Mouse (Mus musculus): ENCODE results near the gene Rae1. TPM values are rescaled to one million over a fixed set of nuclear protein-coding genes. Genes with fewer than 3 reads are reported as not detected.

Gene Rae1
- polyA plus RNA-seq, 1 experiment from 2014 or later: 106 TPM

DNA sequence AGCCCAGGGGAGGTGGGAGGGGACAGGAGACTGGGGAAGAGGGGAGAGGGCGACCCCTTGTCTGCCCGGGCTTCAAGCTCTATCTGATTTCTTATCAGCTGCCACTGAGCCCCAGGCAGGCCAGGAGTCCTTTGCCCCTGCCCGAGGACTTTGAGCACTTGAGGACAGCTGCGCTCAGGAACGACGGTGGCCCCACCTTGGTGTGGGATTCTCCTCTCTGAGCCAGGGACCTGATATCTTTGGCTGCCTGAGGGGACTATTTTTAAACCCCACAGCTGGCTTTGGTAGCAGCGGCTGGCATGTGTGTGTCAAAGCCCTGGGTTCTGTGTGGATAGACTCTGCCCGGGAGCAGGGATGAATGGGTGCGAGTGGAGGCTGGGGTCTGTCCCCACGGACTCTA is 57.7 kb downstream of the Rae1 start:
- ATAC-seq: no peak
- no peak overlapping the region for H3K27ac ChIP-seq (ENCODE audit: low read depth, low read length)
- no peaks in the 10 kb centered on the region for H3K4me1 ChIP-seq (ENCODE audit: control insufficient read depth, insufficient read depth, low read depth, low read length)
- no peak overlapping the region for H3K9ac ChIP-seq (ENCODE audit: low read depth, low read length)
- H3K4me3 ChIP-seq (ENCODE audit: low read length): no peak overlapping the region
- whole genome bisulfite sequencing: 67% methylated on average over 10 of the region's 10 CpGs
- no peaks in the 10 kb centered on the region for H3K27me3 ChIP-seq (replicated peaks; ENCODE audit: control insufficient read depth, insufficient read depth, low read length)
- H3K9me3 ChIP-seq (ENCODE audit: control insufficient read depth, low read length): no peaks in the 10 kb centered on the region
- no peak overlapping the region for H3K4me2 ChIP-seq (ENCODE audit: low read length)
- no peaks in the 10 kb centered on the region for H3K36me3 ChIP-seq (ENCODE audit: control insufficient read depth, insufficient read depth, low read length)

DNA sequence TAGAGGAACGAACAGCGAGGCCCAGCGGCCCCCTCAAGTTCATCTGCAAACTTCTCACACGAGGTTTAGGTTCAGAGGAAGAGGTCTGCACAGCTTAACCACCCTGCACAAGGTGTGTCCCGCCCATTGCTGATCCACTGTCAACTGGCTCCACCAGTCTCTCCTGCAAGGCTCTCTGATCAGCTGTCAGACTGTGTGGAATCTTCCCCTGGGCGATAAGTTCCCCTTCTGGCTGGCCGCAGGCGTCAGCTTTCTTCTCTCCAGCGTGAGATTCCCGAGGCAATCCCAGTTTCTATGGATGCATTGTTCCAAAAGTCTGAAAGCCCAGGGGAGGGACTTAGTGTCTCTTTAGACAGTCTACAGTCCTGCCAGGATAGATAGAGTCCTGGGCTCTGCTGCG is 58.3 kb downstream of the Rae1 start:
- no peak overlapping the region for H3K4me2 ChIP-seq (ENCODE audit: low read length)
- no peaks in the 10 kb centered on the region for H3K36me3 ChIP-seq (ENCODE audit: control insufficient read depth, insufficient read depth, low read length)
- no peak for ATAC-seq
- H3K27me3 ChIP-seq (replicated peaks; ENCODE audit: control insufficient read depth, insufficient read depth, low read length): no peaks in the 10 kb centered on the region
- H3K4me3 ChIP-seq (ENCODE audit: low read length): no peak overlapping the region
- H3K9me3 ChIP-seq (ENCODE audit: control insufficient read depth, low read length): no peaks in the 10 kb centered on the region
- no peak overlapping the region for H3K27ac ChIP-seq (ENCODE audit: low read depth, low read length)
- no peaks in the 10 kb centered on the region for H3K4me1 ChIP-seq (ENCODE audit: control insufficient read depth, insufficient read depth, low read depth, low read length)
- H3K9ac ChIP-seq (ENCODE audit: low read depth, low read length): no peak overlapping the region
- WGBS: 48% methylated on average over 11 of the region's 11 CpGs

DNA sequence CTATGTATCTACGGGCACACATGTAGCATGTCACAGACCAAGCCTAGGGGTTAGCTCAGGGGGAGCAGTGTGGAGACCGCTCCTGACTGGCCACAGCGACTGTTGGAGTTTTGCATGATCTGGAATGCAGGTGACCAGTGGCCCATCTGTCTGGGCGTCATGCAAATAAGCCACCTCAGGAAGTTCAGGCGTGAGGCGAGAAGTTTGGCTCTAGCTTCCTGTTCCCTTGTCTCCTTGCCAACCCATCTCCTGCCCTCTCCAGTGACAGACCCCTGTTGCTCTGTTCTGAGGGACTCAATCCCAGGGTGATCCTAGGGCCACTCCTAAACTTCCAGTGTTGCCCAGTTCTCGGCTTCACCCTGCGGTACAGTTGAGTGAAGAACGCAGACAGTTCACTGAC is 60.5 kb downstream of the Rae1 start:
- Histone ChIP-seq H3K27me3 (replicated peaks; ENCODE audit: control insufficient read depth, insufficient read depth, low read length) (no peaks in the 10 kb centered on the region), H3K36me3 (ENCODE audit: control insufficient read depth, insufficient read depth, low read length) (no peaks in the 10 kb centered on the region), H3K4me1 (ENCODE audit: control insufficient read depth, insufficient read depth, low read depth, low read length) (no peaks in the 10 kb centered on the region), H3K4me2 (ENCODE audit: low read length) (no peak overlapping the region), H3K9me3 (ENCODE audit: control insufficient read depth, low read length) (no peaks in the 10 kb centered on the region), H3K27ac (ENCODE audit: low read depth, low read length) (no peak overlapping the region), H3K9ac (ENCODE audit: low read depth, low read length) (no peak overlapping the region), H3K4me3 (ENCODE audit: low read length) (no peak overlapping the region)
- ATAC-seq: no peak
- WGBS: 88% methylated on average over 9 of the region's 9 CpGs

DNA sequence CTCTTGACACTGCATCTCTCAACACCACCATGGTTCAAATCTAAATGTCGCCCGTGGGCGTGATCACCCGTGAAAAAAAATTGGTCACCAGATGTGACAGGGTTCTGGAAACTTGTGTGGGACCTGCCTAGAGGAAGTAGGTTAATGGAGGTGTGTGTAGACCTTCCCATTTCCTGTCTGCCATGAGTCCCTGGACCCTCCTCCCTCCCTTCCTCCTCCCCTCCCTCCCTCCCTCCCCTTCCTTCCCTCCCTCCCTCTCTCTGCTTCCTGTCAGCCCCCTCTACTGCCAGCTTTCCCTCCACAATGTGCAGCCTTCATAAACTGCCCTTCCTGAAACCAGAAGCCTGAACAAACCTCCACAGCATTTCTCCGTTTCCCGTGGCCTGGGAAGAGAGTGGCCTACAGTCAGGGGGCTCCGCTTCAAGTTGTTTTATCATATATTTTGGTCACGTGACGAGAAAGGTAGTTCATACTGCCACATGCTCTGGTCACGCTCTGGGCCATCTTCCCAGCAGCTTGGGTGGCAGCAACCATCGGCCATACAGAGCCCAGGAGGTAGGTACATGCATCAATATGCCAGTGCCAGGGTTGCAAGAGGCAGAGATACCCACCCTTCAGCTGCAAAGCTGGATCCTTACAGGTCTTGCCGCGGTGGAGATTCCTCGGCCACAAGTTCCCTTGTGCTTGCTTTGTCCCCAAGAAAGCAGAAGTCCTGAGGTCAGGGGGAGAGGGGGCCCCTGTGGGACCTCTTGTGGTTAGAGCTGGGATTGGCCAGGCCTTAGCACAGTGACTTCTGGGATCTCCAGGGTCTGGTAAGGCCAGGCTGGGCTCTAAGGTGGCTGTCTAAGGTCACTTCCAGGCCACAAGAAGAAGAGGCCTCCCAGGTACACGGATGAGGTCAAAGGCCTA is 61.8 kb downstream of the Rae1 start:
- Histone ChIP-seq H3K9ac (ENCODE audit: low read depth, low read length) (no peak overlapping the region), H3K27ac (ENCODE audit: low read depth, low read length) (no peak overlapping the region), H3K27me3 (replicated peaks; ENCODE audit: control insufficient read depth, insufficient read depth, low read length) (no peaks in the 10 kb centered on the region), H3K36me3 (ENCODE audit: control insufficient read depth, insufficient read depth, low read length) (no peaks in the 10 kb centered on the region), H3K4me2 (ENCODE audit: low read length) (no peak overlapping the region), H3K4me1 (ENCODE audit: control insufficient read depth, insufficient read depth, low read depth, low read length) (no peaks in the 10 kb centered on the region), H3K4me3 (ENCODE audit: low read length) (no peak overlapping the region), H3K9me3 (ENCODE audit: control insufficient read depth, low read length) (no peaks in the 10 kb centered on the region)
- 81% methylated on average over 15 of the region's 15 CpGs for WGBS
- ATAC-seq: no peak

DNA sequence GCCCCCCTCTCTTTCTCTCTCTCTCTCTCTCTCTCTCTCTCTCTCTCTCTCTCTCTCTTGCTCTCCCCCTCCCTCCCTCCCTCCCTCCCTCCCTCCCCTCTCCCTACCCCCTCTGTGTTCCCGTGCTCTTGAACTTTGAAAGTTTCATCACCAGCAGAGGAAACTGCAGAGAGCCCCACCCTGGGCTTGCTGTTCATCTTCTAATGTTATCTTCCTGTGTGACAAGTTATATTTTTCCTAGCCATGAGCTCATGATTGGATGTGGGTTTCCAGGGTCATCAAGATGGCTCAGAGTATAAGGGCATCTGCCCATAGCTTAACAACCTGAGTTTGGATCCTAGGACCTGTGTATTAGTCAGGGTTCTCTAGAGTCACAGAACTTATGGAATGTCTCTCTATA is 63.3 kb downstream of the Rae1 start:
- H3K9ac ChIP-seq (ENCODE audit: low read depth, low read length): no peak overlapping the region
- 47% methylated on average over 1 of the region's 1 CpGs for WGBS
- no peaks in the 10 kb centered on the region for H3K27me3 ChIP-seq (replicated peaks; ENCODE audit: control insufficient read depth, insufficient read depth, low read length)
- no peak overlapping the region for H3K4me2 ChIP-seq (ENCODE audit: low read length)
- H3K4me3 ChIP-seq (ENCODE audit: low read length): no peak overlapping the region
- H3K27ac ChIP-seq (ENCODE audit: low read depth, low read length): no peak overlapping the region
- ATAC-seq: no peak
- H3K36me3 ChIP-seq (ENCODE audit: control insufficient read depth, insufficient read depth, low read length): no peaks in the 10 kb centered on the region
- no peaks in the 10 kb centered on the region for H3K9me3 ChIP-seq (ENCODE audit: control insufficient read depth, low read length)
- H3K4me1 ChIP-seq (ENCODE audit: control insufficient read depth, insufficient read depth, low read depth, low read length): no peaks in the 10 kb centered on the region

DNA sequence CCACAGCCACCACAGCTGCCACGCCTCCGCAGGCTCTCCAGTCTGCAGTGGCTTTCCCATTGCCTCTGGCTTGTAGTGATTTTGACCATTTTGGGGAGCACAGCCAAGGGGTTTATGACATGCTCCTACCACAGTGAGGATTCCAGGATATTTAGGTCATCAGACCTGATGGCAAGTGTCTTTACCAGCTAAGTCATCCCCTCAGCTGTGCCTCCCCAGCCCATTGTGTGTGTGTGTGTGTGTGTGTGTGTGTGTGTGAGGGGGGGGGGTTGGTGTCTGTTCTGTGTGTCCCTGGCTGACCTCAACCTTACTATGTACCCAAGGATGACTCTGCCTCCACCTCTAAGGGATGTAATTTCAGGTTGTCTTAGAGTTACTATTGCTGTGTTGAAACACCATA is 64.9 kb downstream of the Rae1 start:
- H3K27ac ChIP-seq (ENCODE audit: low read depth, low read length): no peak overlapping the region
- no peak overlapping the region for H3K9ac ChIP-seq (ENCODE audit: low read depth, low read length)
- 94% methylated on average over 2 of the region's 2 CpGs for WGBS
- ATAC-seq: no peak
- no peaks in the 10 kb centered on the region for H3K9me3 ChIP-seq (ENCODE audit: control insufficient read depth, low read length)
- no peak overlapping the region for H3K4me3 ChIP-seq (ENCODE audit: low read length)
- no peaks in the 10 kb centered on the region for H3K4me1 ChIP-seq (ENCODE audit: control insufficient read depth, insufficient read depth, low read depth, low read length)
- H3K36me3 ChIP-seq (ENCODE audit: control insufficient read depth, insufficient read depth, low read length): no peaks in the 10 kb centered on the region
- no peak overlapping the region for H3K4me2 ChIP-seq (ENCODE audit: low read length)
- no peaks in the 10 kb centered on the region for H3K27me3 ChIP-seq (replicated peaks; ENCODE audit: control insufficient read depth, insufficient read depth, low read length)

Other genes with a start within 250 kb of the Rae1 start
- gene Bmp7, start 59.8 kb upstream of the Rae1 start, polyA plus RNA-seq (2015; fragmentation: Nextera tagmentation; extraction: Ambion mirVana): 13.7 and 20.0 TPM in 2 replicates
- gene Spo11, start 22.4 kb upstream of the Rae1 start, polyA plus RNA-seq (2015; fragmentation: Nextera tagmentation; extraction: Ambion mirVana): 1.2 and 1.8 TPM in 2 replicates
- gene Rbm38, start 20.4 kb downstream of the Rae1 start, polyA plus RNA-seq (2015; fragmentation: Nextera tagmentation; extraction: Ambion mirVana): 10.0 and 15.4 TPM in 2 replicates
- 0.08 TPM in 1 of 2 replicates, not detected in the other for gene Ctcfl, start 119.4 kb downstream of the Rae1 start, polyA plus RNA-seq (2015; fragmentation: Nextera tagmentation; extraction: Ambion mirVana)
- gene Pck1, start 152.9 kb downstream of the Rae1 start, polyA plus RNA-seq (2015; fragmentation: Nextera tagmentation; extraction: Ambion mirVana): not detected in 2 replicates
- gene Zbp1, start 218.8 kb downstream of the Rae1 start, polyA plus RNA-seq (2015; fragmentation: Nextera tagmentation; extraction: Ambion mirVana): 0.20 TPM in 1 of 2 replicates, not detected in the other